Comparison of ENCODE assay signal across 23 mouse cellular contexts in genomic region chrX:166453532-166453931, GRCm38 (mm10).
"Had no signal": no experiment of that assay in that cellular context is flagged by ENCODE, and none has a peak within 500 bp of the region (broad histone marks: within the 10 kb centered on the region; RNA-seq: fewer than 3 reads in every experiment).

No protein-coding gene starts in this region.

- H3K9ac ChIP-seq: limb, embryonic 12.5 days; limb, embryonic 15.5 days; liver, embryonic 14.5 days; liver, postnatal 0 days; midbrain, embryonic 13.5 days; neural tube, embryonic 12.5 days; neural tube, embryonic 15.5 days; stomach, embryonic 15.5 days had no signal

- H3K4me3 ChIP-seq: limb, embryonic 12.5 days; limb, embryonic 15.5 days; megakaryocyte, embryonic 14.5 days; midbrain, embryonic 10.5 days; midbrain, embryonic 13.5 days; neural tube, embryonic 12.5 days; neural tube, embryonic 15.5 days; stomach, embryonic 15.5 days had no signal

- H3K4me2 ChIP-seq: limb, embryonic 12.5 days; limb, embryonic 15.5 days; liver, embryonic 11.5 days; midbrain, embryonic 13.5 days; neural tube, embryonic 12.5 days; neural tube, embryonic 15.5 days; stomach, embryonic 15.5 days had no signal

- H3K27me3 ChIP-seq: neural tube, embryonic 12.5 days; neural tube, embryonic 15.5 days; stomach, embryonic 15.5 days had no signal

- H3K27ac ChIP-seq: limb, embryonic 12.5 days; limb, embryonic 15.5 days; liver, embryonic 14.5 days; midbrain, embryonic 10.5 days; midbrain, embryonic 13.5 days; neural tube, embryonic 12.5 days; neural tube, embryonic 15.5 days; stomach, embryonic 15.5 days had no signal

- DNase-seq: kidney, adult 18-20 months; kidney, adult 9 months; kidney, postnatal 14 days; kidney, postnatal 4 days; left cerebral cortex, postnatal 4 days; liver, postnatal 0 days; right cerebral cortex, adult 18-20 months; right cerebral cortex, postnatal 14 days; spleen, adult 18-20 months; thymus, postnatal 36 days had no signal

- H3K36me3 ChIP-seq: neural tube, embryonic 15.5 days; stomach, embryonic 15.5 days had no signal

- H3K4me1 ChIP-seq: limb, embryonic 12.5 days; limb, embryonic 15.5 days; midbrain, embryonic 10.5 days; midbrain, embryonic 13.5 days; neural tube, embryonic 12.5 days; neural tube, embryonic 15.5 days; stomach, embryonic 15.5 days had no signal

- ATAC-seq: inflammation-experienced regulatory T-cells, adult 6 months; intestine, embryonic 16.5 days; liver, postnatal 0 days; midbrain, embryonic 13.5 days; midbrain, embryonic 16.5 days had no signal

- H3K9me3 ChIP-seq: limb, embryonic 12.5 days; limb, embryonic 15.5 days; megakaryocyte, embryonic 14.5 days; midbrain, embryonic 10.5 days; midbrain, embryonic 13.5 days; neural tube, embryonic 12.5 days; neural tube, embryonic 15.5 days; stomach, embryonic 15.5 days had no signal
